In genomic region chr5:143463671-143464070, GRCm38 (mm10) we compare ENCODE assay signal across 7 mouse cellular contexts. TPM values are rescaled to one million over a fixed set of nuclear protein-coding genes. Genes with fewer than 3 reads are reported as not detected.
DNase-seq lines count a peak whose midpoint lies in the region; ATAC-seq and TF ChIP-seq lines count a peak whose summit lies in the region.

No protein-coding gene starts in this region.

- no peak for TF ChIP-seq CTCF in stomach, postnatal 0 days (IDR thresholded peaks at IDR 0.05; ENCODE audit: low read depth)

- no peak for ATAC-seq in neural tube, embryonic 11.5 days (ENCODE audit: insufficient read depth, low FRiP score, low TSS enrichment)
- no peak for ATAC-seq in forebrain, embryonic 16.5 days
- no peak for ATAC-seq in liver, embryonic 12.5 days
- no peak for ATAC-seq in stomach, postnatal 0 days (ENCODE audit: low FRiP score, low TSS enrichment)

- 83% methylated on average over 11 of the region's 11 CpGs for WGBS in neural tube, embryonic 11.5 days
- 80% methylated on average over 11 of the region's 11 CpGs for WGBS in forebrain, embryonic 16.5 days
- 80% methylated on average over 11 of the region's 11 CpGs for WGBS in liver, embryonic 12.5 days (ENCODE audit: insufficient replicate concordance)
- WGBS in stomach, postnatal 0 days: 70% methylated on average over 11 of the region's 11 CpGs

- no peak for TF ChIP-seq EP300 in stomach, postnatal 0 days (optimal IDR thresholded peaks at IDR 0.05)

- no peaks in the 10 kb centered on the region; the same call in 1 of the 2 replicates for H3K36me3 ChIP-seq in neural tube, embryonic 11.5 days (ENCODE audit: control insufficient read depth, insufficient read depth, low read length)
- H3K36me3 ChIP-seq in forebrain, embryonic 16.5 days (ENCODE audit: control insufficient read depth, insufficient read depth): peaks cover 3% of the 10 kb centered on the region; the same call in 1 of the 2 replicates
- H3K36me3 ChIP-seq in liver, embryonic 12.5 days: peaks cover 22% of the 10 kb centered on the region
- H3K36me3 ChIP-seq in stomach, postnatal 0 days (ENCODE audit: control insufficient read depth, insufficient read depth, low read length): no peaks in the 10 kb centered on the region

- no peak for DNase-seq in neural tube, embryonic 11.5 days (ENCODE audit: low spot score)
- DNase-seq in neural tube, embryonic 10.5 days (ENCODE audit: extremely low spot score, low spot score): no peak
- peak; percentile 29 for DNase-seq in stomach, postnatal 0 days (ENCODE audit: low spot score)
- DNase-seq in thymus, postnatal 10 days (ENCODE audit: low spot score in 2 of 2): no peak
- no peak for DNase-seq in cerebellum, adult 11 months

- H3K27me3 ChIP-seq in neural tube, embryonic 11.5 days (ENCODE audit: control insufficient read depth, insufficient read depth, low read length): no peaks in the 10 kb centered on the region
- no peaks in the 10 kb centered on the region for H3K27me3 ChIP-seq in forebrain, embryonic 16.5 days (replicated peaks; ENCODE audit: control insufficient read depth, insufficient read depth, low read length)
- H3K27me3 ChIP-seq in liver, embryonic 12.5 days (replicated peaks): peaks cover 10% of the 10 kb centered on the region; the same call in 1 of the 2 replicates
- no peaks in the 10 kb centered on the region for H3K27me3 ChIP-seq in stomach, postnatal 0 days (ENCODE audit: control insufficient read depth, insufficient read depth, low read length)

- H3K4me3 ChIP-seq in neural tube, embryonic 11.5 days (ENCODE audit: low read depth, low read length): peak overlapping the region; percentile 74
- peak overlapping the region; percentile 65 for H3K4me3 ChIP-seq in forebrain, embryonic 16.5 days (replicated peaks; ENCODE audit: low read length)
- peak overlapping the region; percentile 77 for H3K4me3 ChIP-seq in liver, embryonic 12.5 days
- peak overlapping the region; percentile 71 for H3K4me3 ChIP-seq in stomach, postnatal 0 days (ENCODE audit: low read depth, low read length)

- no peaks in the 10 kb centered on the region for H3K9me3 ChIP-seq in neural tube, embryonic 11.5 days (ENCODE audit: control insufficient read depth, low read length)
- H3K9me3 ChIP-seq in forebrain, embryonic 16.5 days (ENCODE audit: control insufficient read depth, low read length): no peaks in the 10 kb centered on the region
- no peaks in the 10 kb centered on the region for H3K9me3 ChIP-seq in liver, embryonic 12.5 days (replicated peaks)
- no peaks in the 10 kb centered on the region for H3K9me3 ChIP-seq in stomach, postnatal 0 days (ENCODE audit: control insufficient read depth, low read length)

- H3K27ac ChIP-seq in neural tube, embryonic 11.5 days (ENCODE audit: low read depth, low read length): no peak overlapping the region
- peak overlapping the region; percentile 34; the same call in 1 of the 2 replicates for H3K27ac ChIP-seq in forebrain, embryonic 16.5 days (ENCODE audit: low read length)
- H3K27ac ChIP-seq in liver, embryonic 12.5 days: no peak overlapping the region
- peak overlapping the region; percentile 20; the same call in 1 of the 2 replicates for H3K27ac ChIP-seq in stomach, postnatal 0 days (replicated peaks)

- H3K4me1 ChIP-seq in neural tube, embryonic 11.5 days (ENCODE audit: control insufficient read depth, insufficient read depth, low read length): peaks cover 2% of the 10 kb centered on the region; the same call in 1 of the 2 replicates
- H3K4me1 ChIP-seq in forebrain, embryonic 16.5 days (replicated peaks; ENCODE audit: control insufficient read depth, insufficient read depth, low read length): peaks cover 11% of the 10 kb centered on the region
- peaks cover 38% of the 10 kb centered on the region for H3K4me1 ChIP-seq in liver, embryonic 12.5 days
- no peaks in the 10 kb centered on the region for H3K4me1 ChIP-seq in stomach, postnatal 0 days (replicated peaks; ENCODE audit: control insufficient read depth, insufficient read depth)

- peak overlapping the region; percentile 91 for H3K4me2 ChIP-seq in neural tube, embryonic 11.5 days (ENCODE audit: low read depth)
- H3K4me2 ChIP-seq in forebrain, embryonic 16.5 days (ENCODE audit: low read length): peak overlapping the region; percentile 68
- peak overlapping the region; percentile 84 for H3K4me2 ChIP-seq in liver, embryonic 12.5 days
- peak overlapping the region; percentile 97 for H3K4me2 ChIP-seq in stomach, postnatal 0 days (replicated peaks; ENCODE audit: low read depth)

- H3K9ac ChIP-seq in neural tube, embryonic 11.5 days (ENCODE audit: low read length): peak overlapping the region; percentile 77
- peak overlapping the region; percentile 72 for H3K9ac ChIP-seq in forebrain, embryonic 16.5 days (replicated peaks; ENCODE audit: low read depth, low read length)
- H3K9ac ChIP-seq in liver, embryonic 12.5 days: peak overlapping the region; percentile 80
- H3K9ac ChIP-seq in stomach, postnatal 0 days (ENCODE audit: low read length): no peak overlapping the region; the same call in 1 of the 2 replicates

RNA-seq across cellular contexts. Expression of gene Daglb, which starts 0.7 kb away (rescaled TPM):
- polyA plus RNA-seq in neural tube, embryonic 11.5 days (2014; fragmentation: Nextera tagmentation; extraction: Ambion mirVana): 11.2 and 12.8 TPM in 2 replicates
- 16.6 and 17.7 TPM in 2 replicates for polyA plus RNA-seq in forebrain, embryonic 16.5 days (2015; fragmentation: Nextera tagmentation; extraction: Ambion mirVana)
- polyA plus RNA-seq in liver, embryonic 12.5 days (2016; fragmentation: Nextera tagmentation; extraction: Ambion mirVana): 11.8 and 12.6 TPM in 2 replicates
- 5.5 and 5.9 TPM in 2 replicates for polyA plus RNA-seq in stomach, postnatal 0 days (2015; fragmentation: Nextera tagmentation; extraction: Ambion mirVana)

Comparison
In these comparisons a context has a peak if more than half of its experiments do, and no peak if none do; other contexts are left out.
1. H3K27ac ChIP-seq: peak in forebrain, embryonic 16.5 days (single experiment) and stomach, postnatal 0 days (single experiment); none in neural tube, embryonic 11.5 days (single experiment) and liver, embryonic 12.5 days (single experiment).
2. Peak in every context shown above with its lines, with median percentiles within 50 percentile points of each other: H3K4me2 ChIP-seq and H3K4me3 ChIP-seq.